Mouse (Mus musculus) G1E (cell line): ENCODE data around the gene Pdlim4. TPM values are rescaled to one million over a fixed set of nuclear protein-coding genes. Genes with fewer than 3 reads are reported as not detected.

Experiments used
- ATAC-seq: 2 replicates; pipeline ENCODE4 v1.8.0; 2016; ENCODE audit warnings: mild to moderate bottlenecking; ENCODE audit not compliant: insufficient number of reproducible peaks, poor library complexity, low FRiP score, severe bottlenecking; ENCODE audit errors: extremely low read depth
- DNase-seq: peaks from one replicate; pipeline ENCODE4 v3.0.0; 2012; ENCODE audit warnings: low spot score
- H3K27me3 ChIP-seq: 2 replicates; pipeline ENCODE4 v1.6.1; 2012; ENCODE audit warnings: mild to moderate bottlenecking, low read length, inconsistent platforms; ENCODE audit not compliant: insufficient read depth
- H3K36me3 ChIP-seq: replicated peaks from 2 replicates; pipeline ENCODE3; 2012; ENCODE audit warnings: mild to moderate bottlenecking, inconsistent platforms
- H3K4me1 ChIP-seq: 2 replicates; pipeline ENCODE4 v1.6.1; 2012; ENCODE audit warnings: low read depth, low read length, inconsistent platforms, mixed read lengths; ENCODE audit not compliant: insufficient read depth
- H3K4me3 ChIP-seq: 2 replicates; pipeline ENCODE4 v1.5.1; 2012; ENCODE audit warnings: low read depth, mild to moderate bottlenecking, inconsistent platforms, low read length, moderate library complexity, mixed read lengths
- H3K9me3 ChIP-seq: replicated peaks from 2 replicates; pipeline ENCODE4 v1.6.1; 2012; ENCODE audit warnings: inconsistent platforms
- CTCF ChIP-seq: IDR thresholded peaks from 2 replicates; pipeline ENCODE4 v1.5.1; 2012; ENCODE audit warnings: low read depth, low read length, inconsistent platforms, mixed read lengths
- GATA1 ChIP-seq: IDR thresholded peaks from 2 replicates; pipeline ENCODE4 v1.6.1; 2012; ENCODE audit warnings: borderline replicate concordance, low read length, inconsistent platforms, mixed read lengths
- GATA2 ChIP-seq: IDR thresholded peaks from 2 replicates; pipeline ENCODE4 v1.6.1; 2012; ENCODE audit warnings: low read depth, low read length, inconsistent platforms, borderline replicate concordance
- POLR2AphosphoS5 ChIP-seq: IDR thresholded peaks from 2 replicates; pipeline ENCODE4 v1.6.1; 2012; ENCODE audit warnings: low read depth, low read length, inconsistent platforms; ENCODE audit not compliant: insufficient replicate concordance
- TAL1 ChIP-seq: conservative IDR thresholded peaks from 2 replicates; pipeline ENCODE4 v1.6.1; 2012; ENCODE audit warnings: low read depth, low read length, inconsistent platforms, mixed read lengths
- polyA plus RNA-seq: library from polyadenylated mRNA; stranded (reverse); fragments of >175 nt; gene quantifications from 2 replicates; pipeline ENCODE4 v1.2.3, GENCODE M21; 2012
- total RNA-seq, 2 experiments: library from RNA; stranded (forward) in 1 of 2; stranded (reverse) in 1 of 2; fragments of 200-1000 nt in 1 of 2; fragments of >200 nt in 1 of 2; fragmentation: Nextera tagmentation in 1 of 2; gene quantifications; 2 replicates each; pipeline ENCODE4 v1.2.3; 2014 to 2017

Pdlim4 gene
- total and polyA plus RNA-seq, 3 experiments = 0.27 TPM; not detected in 2

DNA sequence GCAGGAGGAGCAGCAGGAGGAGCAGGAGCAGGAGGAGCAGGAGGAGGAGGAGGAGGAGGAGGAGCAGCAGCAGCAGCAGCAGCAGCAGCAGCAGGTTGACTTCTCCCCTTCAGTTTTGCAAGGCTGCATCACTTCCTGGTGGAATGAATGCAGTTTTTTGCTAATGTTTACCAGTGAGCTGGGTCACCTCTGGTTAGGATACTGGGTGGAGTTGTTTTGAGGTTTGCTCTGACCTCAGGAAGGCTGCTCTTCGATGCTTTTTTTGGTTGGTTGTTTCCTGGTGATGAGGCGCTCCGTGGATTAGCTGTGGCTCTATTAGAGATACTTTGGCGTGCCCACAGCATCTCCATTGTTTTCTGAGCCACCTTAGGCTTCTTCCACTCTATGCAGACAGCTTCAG, 51.2 kb downstream of the Pdlim4 start:
- Histone ChIP-seq H3K9me3 (no peaks in the 10 kb centered on the region), H3K27me3 (no peaks in the 10 kb centered on the region), H3K4me1 (peaks cover 6% of the 10 kb centered on the region; the same call in 1 of the 2 replicates), H3K4me3 (no peak overlapping the region), H3K36me3 (no peaks in the 10 kb centered on the region)
- TF ChIP-seq TAL1 (no peak), CTCF (no peak), POLR2AphosphoS5 (no peak), GATA2 (no peak), GATA1 (no peak)
- no peak for ATAC-seq
- DNase-seq = no peak

- Histone ChIP-seq H3K4me1 (peaks cover 6% of the 10 kb centered on the region; the same call in 1 of the 2 replicates), H3K36me3 (no peaks in the 10 kb centered on the region)
- TF ChIP-seq TAL1 = no peak
- no peak for TF ChIP-seq CTCF
- no peak for TF ChIP-seq POLR2AphosphoS5
- no peak for TF ChIP-seq GATA2
- TF ChIP-seq GATA1 = no peak
These were observed 52.8 kb downstream of the Pdlim4 start for GRCm38 (mm10) chr11:54016051-54016450.

DNA sequence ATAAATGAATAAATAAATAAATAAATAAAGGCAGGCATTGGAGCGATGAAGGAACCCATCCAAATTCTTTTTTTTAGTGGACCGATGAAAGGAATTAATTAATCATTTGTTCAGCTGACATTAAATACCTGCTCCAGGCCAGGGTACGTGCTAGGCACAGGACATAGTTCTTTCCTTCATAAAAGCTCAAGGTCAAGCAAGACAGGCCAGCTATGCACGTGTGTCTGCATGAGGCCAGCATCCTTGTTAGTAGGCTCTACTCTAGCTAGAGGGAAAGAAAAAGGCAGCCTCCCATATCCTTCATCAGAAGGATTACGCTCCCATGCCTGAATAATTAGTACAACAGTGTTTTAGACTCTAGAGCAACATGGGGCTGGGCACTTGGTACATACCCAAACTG, 55.9 kb downstream of the Pdlim4 start:
- TF ChIP-seq POLR2AphosphoS5 (no peak), GATA2 (no peak), GATA1 (no peak), TAL1 (no peak), CTCF (no peak)
- DNase-seq (no peak), ATAC-seq (no peak)
- H3K4me1 ChIP-seq = no peaks in the 10 kb centered on the region
- H3K9me3 ChIP-seq = no peaks in the 10 kb centered on the region
- H3K27me3 ChIP-seq = no peaks in the 10 kb centered on the region
- H3K4me3 ChIP-seq = no peak overlapping the region
- no peaks in the 10 kb centered on the region for H3K36me3 ChIP-seq

More at GRCm38 (mm10) chr11:54016051-54016450, 52.8 kb downstream of the Pdlim4 start:
- no peak for ATAC-seq
- H3K27me3 ChIP-seq = no peaks in the 10 kb centered on the region
- DNase-seq = no peak
- H3K9me3 ChIP-seq = no peaks in the 10 kb centered on the region
- H3K4me3 ChIP-seq = no peak overlapping the region

- TF ChIP-seq POLR2AphosphoS5 (no peak), TAL1 (no peak), GATA1 (no peak), GATA2 (no peak), CTCF (no peak)
- no peaks in the 10 kb centered on the region for H3K27me3 ChIP-seq
- DNase-seq (no peak), ATAC-seq (no peak)
- peaks cover 13% of the 10 kb centered on the region for H3K4me1 ChIP-seq
- no peak overlapping the region for H3K4me3 ChIP-seq
- no peaks in the 10 kb centered on the region for H3K9me3 ChIP-seq
- H3K36me3 ChIP-seq = no peaks in the 10 kb centered on the region
These were observed 57.6 kb downstream of the Pdlim4 start for GRCm38 (mm10) chr11:54011255-54011654.

GRCm38 (mm10) chr11:54008416-54008920, 60.3 kb downstream of the Pdlim4 start:
- TF ChIP-seq TAL1 (no peak), CTCF (no peak), GATA1 (no peak)
- Histone ChIP-seq H3K9me3 (no peaks in the 10 kb centered on the region), H3K27me3 (no peaks in the 10 kb centered on the region), H3K36me3 (no peaks in the 10 kb centered on the region), H3K4me1 (peaks cover 38% of the 10 kb centered on the region), H3K4me3 (no peak overlapping the region)
- no peak for ATAC-seq
- no peak for DNase-seq

DNA sequence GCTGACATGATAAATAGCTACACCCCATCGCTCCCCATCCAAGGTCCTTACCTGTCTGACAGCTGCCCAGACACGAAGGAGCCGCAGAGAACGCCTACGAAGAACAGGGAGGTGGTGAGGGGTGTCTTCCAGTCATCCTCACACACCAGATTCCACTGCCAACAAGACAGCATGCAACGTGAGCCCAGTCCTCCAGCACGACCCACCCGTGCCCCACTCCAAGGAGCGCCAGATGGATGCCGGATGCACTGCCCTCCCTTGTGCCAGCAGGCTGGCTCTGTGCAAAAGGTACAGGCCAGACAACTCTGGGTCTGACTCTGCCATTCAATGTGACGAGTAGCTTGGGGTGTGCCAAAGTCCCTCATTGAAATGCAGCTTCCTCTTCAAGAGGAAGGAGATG, 61.1 kb downstream of the Pdlim4 start:
- TF ChIP-seq TAL1 (no peak), CTCF (no peak), POLR2AphosphoS5 (no peak), GATA2 (no peak), GATA1 (no peak)
- Histone ChIP-seq H3K27me3 (no peaks in the 10 kb centered on the region), H3K36me3 (no peaks in the 10 kb centered on the region), H3K4me3 (no peak overlapping the region), H3K9me3 (no peaks in the 10 kb centered on the region), H3K4me1 (peaks cover 40% of the 10 kb centered on the region)
- ATAC-seq (no peak), DNase-seq (no peak)

GRCm38 (mm10) chr11:54006901-54007300, 61.9 kb downstream of the Pdlim4 start:
- Histone ChIP-seq H3K27me3 (no peaks in the 10 kb centered on the region), H3K36me3 (no peaks in the 10 kb centered on the region), H3K4me1 (peaks cover 40% of the 10 kb centered on the region), H3K9me3 (no peaks in the 10 kb centered on the region), H3K4me3 (no peak overlapping the region; the same call in 1 of the 2 replicates)
- DNase-seq = no peak
- no peak for ATAC-seq
- no peak for TF ChIP-seq CTCF
- TF ChIP-seq POLR2AphosphoS5 = no peak
- TF ChIP-seq GATA1 = no peak
- no peak for TF ChIP-seq GATA2
- no peak for TF ChIP-seq TAL1
